Mouse (Mus musculus) heart, embryonic 14.5 days (tissue): ENCODE data around the gene Nup98. TPM values are rescaled to one million over a fixed set of nuclear protein-coding genes. Genes with fewer than 3 reads are reported as not detected.

Source experiments
- ATAC-seq: fragments of 200-750 bp; cut with Nextera tagmentation; 2 replicates; pipeline ENCODE4 v1.8.0; 2017; ENCODE audit warnings: low read depth, moderate TSS enrichment; ENCODE audit not compliant: insufficient number of reproducible peaks, insufficient read depth, low FRiP score
- H3K27ac ChIP-seq, 2 experiments: fragments of 200-500 bp in 1 of 2; fragments of 300-500 bp in 1 of 2; sonication (generic) in 1 of 2; replicated peaks in 1 of 2; 2 replicates each; pipeline ENCODE4 v1.5.1; 2012 to 2014; ENCODE audit warnings: low read depth in 2 of 2, low read length in 2 of 2, control low read depth in 1 of 2, mild to moderate bottlenecking in 1 of 2, mixed read lengths in 1 of 2; ENCODE audit not compliant: control insufficient read depth in 1 of 2, insufficient read depth in 1 of 2
- H3K27me3 ChIP-seq: fragments of 300-500 bp; sonication (generic); 2 replicates; pipeline ENCODE4 v1.6.1; 2014; ENCODE audit warnings: mild to moderate bottlenecking, low read length, control low read depth; ENCODE audit not compliant: control insufficient read depth, insufficient read depth
- H3K36me3 ChIP-seq: fragments of 300-500 bp; sonication (generic); 2 replicates; pipeline ENCODE4 v1.6.1; 2014; ENCODE audit warnings: mild to moderate bottlenecking, control low read depth, low read length, mixed read lengths; ENCODE audit not compliant: control insufficient read depth, insufficient read depth
- H3K4me1 ChIP-seq, 2 experiments: fragments of 200-500 bp in 1 of 2; fragments of 300-500 bp in 1 of 2; sonication (generic) in 1 of 2; 2 replicates each; pipeline ENCODE4 v1.6.1; 2012 to 2014; ENCODE audit warnings: low read length in 2 of 2, control low read depth in 1 of 2, mixed read lengths in 1 of 2; ENCODE audit not compliant: control insufficient read depth in 2 of 2, insufficient read depth in 2 of 2
- H3K4me2 ChIP-seq: fragments of 300-500 bp; sonication (generic); 2 replicates; pipeline ENCODE4 v1.6.1; 2014; ENCODE audit warnings: mild to moderate bottlenecking, low read length
- H3K4me3 ChIP-seq, 2 experiments: fragments of 200-500 bp in 1 of 2; fragments of 300-500 bp in 1 of 2; sonication (generic) in 1 of 2; 2 replicates each; pipeline ENCODE4 v1.5.1; 2012 to 2014; ENCODE audit warnings: low read length in 2 of 2, mild to moderate bottlenecking in 2 of 2, control low read depth in 1 of 2, low read depth in 1 of 2, moderate library complexity in 1 of 2; ENCODE audit not compliant: control insufficient read depth in 1 of 2, insufficient read depth in 1 of 2
- H3K9ac ChIP-seq: fragments of 300-500 bp; sonication (generic); 2 replicates; pipeline ENCODE4 v1.6.1; 2014; ENCODE audit warnings: mild to moderate bottlenecking, low read length
- H3K9me3 ChIP-seq: fragments of 300-500 bp; sonication (generic); 2 replicates; pipeline ENCODE4 v1.6.1; 2016; ENCODE audit warnings: low read length, control low read depth; ENCODE audit not compliant: control insufficient read depth
- WGBS: fragments of 180-500 bp; shearing (Covaris S2); extraction: QIAGEN DNeasy Blood & Tissue Kit; methylation state at CpG from one replicate; pipeline ENCODE4 v1.1.7; 2014; 5-methylcytosine and 5-hydroxymethylcytosine counted together
- polyA plus RNA-seq: library from polyadenylated mRNA; unstranded; fragments of >200 nt; fragmentation: Nextera tagmentation; extraction: Ambion mirVana; gene quantifications from 2 replicates; pipeline ENCODE4 v1.2.1, GENCODE M21; 2014

Nup98 gene
- polyA plus RNA-seq, 1 experiment from 2014 or later, result 27.3 TPM

- no peak overlapping the region for H3K4me3 ChIP-seq
- no peaks in the 10 kb centered on the region for H3K27me3 ChIP-seq
- ATAC-seq, result no peak
- no peak overlapping the region for H3K4me2 ChIP-seq
- peak overlapping the region in 1 of 2 experiments; percentile 19; a peak in 2 of 4 replicates for H3K27ac ChIP-seq
- peaks cover 30% of the 10 kb centered on the region for H3K36me3 ChIP-seq
- peaks cover 35 to 70% of the 10 kb centered on the region in 2 experiments for H3K4me1 ChIP-seq
- H3K9ac ChIP-seq, result no peak overlapping the region
- H3K9me3 ChIP-seq, result no peaks in the 10 kb centered on the region
- WGBS, result 77% methylated on average over 3 of the region's 3 CpGs
These were observed 35.0 kb upstream of the Nup98 start for GRCm38 (mm10) chr7:102244782-102245535.

- Histone ChIP-seq H3K27me3 (no peaks in the 10 kb centered on the region), H3K4me1 (peaks cover 33 to 67% of the 10 kb centered on the region in 2 experiments), H3K36me3 (peaks cover 41% of the 10 kb centered on the region), H3K9ac (no peak overlapping the region), H3K9me3 (no peaks in the 10 kb centered on the region), H3K27ac (no peak overlapping the region), H3K4me2 (no peak overlapping the region), H3K4me3 (no peak overlapping the region)
- ATAC-seq, result no peak
- WGBS, result 76% methylated on average over 2 of the region's 2 CpGs
These were observed 33.9 kb upstream of the Nup98 start for GRCm38 (mm10) chr7:102243870-102244269.

GRCm38 (mm10) chr7:102242917-102243316 is 32.9 kb upstream of the Nup98 start:
- Histone ChIP-seq H3K9ac (no peak overlapping the region), H3K27ac (no peak overlapping the region), H3K27me3 (no peaks in the 10 kb centered on the region), H3K4me2 (no peak overlapping the region), H3K36me3 (peaks cover 51% of the 10 kb centered on the region), H3K4me1 (peaks cover 31 to 58% of the 10 kb centered on the region in 2 experiments), H3K4me3 (no peak overlapping the region), H3K9me3 (no peaks in the 10 kb centered on the region)
- ATAC-seq, result no peak
- 44% methylated on average over 3 of the region's 3 CpGs for WGBS

GRCm38 (mm10) chr7:102242371-102242770 is 32.4 kb upstream of the Nup98 start:
- ATAC-seq, result no peak
- WGBS, result 70% methylated on average over 5 of the region's 5 CpGs
- Histone ChIP-seq H3K36me3 (peaks cover 56% of the 10 kb centered on the region), H3K4me1 (peaks cover 26 to 54% of the 10 kb centered on the region in 2 experiments), H3K27me3 (no peaks in the 10 kb centered on the region), H3K4me2 (no peak overlapping the region), H3K4me3 (no peak overlapping the region), H3K27ac (no peak overlapping the region), H3K9me3 (no peaks in the 10 kb centered on the region), H3K9ac (no peak overlapping the region)

GRCm38 (mm10) chr7:102239591-102239990 is 29.6 kb upstream of the Nup98 start:
- 88% methylated on average over 16 of the region's 16 CpGs for WGBS
- peaks cover 7 to 27% of the 10 kb centered on the region in 2 experiments for H3K4me1 ChIP-seq
- peaks cover 84% of the 10 kb centered on the region for H3K36me3 ChIP-seq
- H3K4me3 ChIP-seq, result no peak overlapping the region
- H3K27me3 ChIP-seq, result no peaks in the 10 kb centered on the region
- H3K9me3 ChIP-seq, result no peaks in the 10 kb centered on the region
- no peak overlapping the region for H3K27ac ChIP-seq
- no peak overlapping the region for H3K9ac ChIP-seq
- H3K4me2 ChIP-seq, result no peak overlapping the region
- ATAC-seq, result no peak

DNA sequence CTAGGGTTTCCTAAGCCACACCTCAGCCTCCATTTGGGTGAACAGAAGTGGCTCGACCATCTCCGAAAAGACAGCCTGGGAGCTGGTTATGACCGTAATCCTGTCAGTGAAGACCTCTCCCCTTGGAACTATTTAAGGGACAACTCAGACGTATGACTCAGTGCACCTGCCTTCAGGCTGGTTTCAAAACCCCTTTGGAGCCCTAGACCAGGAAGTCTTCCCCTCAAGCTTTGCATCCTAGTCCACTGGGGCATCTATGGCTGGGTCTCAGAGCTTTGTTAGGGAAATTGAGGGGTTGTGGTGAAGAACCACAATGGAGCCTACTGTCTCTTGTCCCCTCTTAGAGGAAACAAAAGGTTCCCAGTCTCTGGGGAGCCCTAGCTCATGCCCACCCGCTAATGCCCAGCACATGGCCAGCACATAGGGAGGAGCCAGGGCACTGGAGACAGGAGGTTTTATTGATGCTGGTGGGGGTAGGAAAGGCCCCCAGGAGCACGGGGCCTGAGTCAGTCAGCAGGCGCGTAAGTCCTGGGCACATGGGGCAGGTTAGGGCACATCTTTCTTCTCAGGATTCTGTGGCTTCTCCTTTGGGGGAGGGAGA is 28.8 kb upstream of the Nup98 start:
- Histone ChIP-seq H3K36me3 (peaks cover 85% of the 10 kb centered on the region), H3K27ac (no peak overlapping the region)
- WGBS, result 89% methylated on average over 8 of the region's 8 CpGs

GRCm38 (mm10) chr7:102233059-102233458 is 23.1 kb upstream of the Nup98 start:
- Histone ChIP-seq H3K9ac (no peak overlapping the region), H3K9me3 (no peaks in the 10 kb centered on the region), H3K4me3 (no peak overlapping the region), H3K27ac (no peak overlapping the region), H3K36me3 (peaks cover 59% of the 10 kb centered on the region), H3K27me3 (no peaks in the 10 kb centered on the region), H3K4me2 (no peak overlapping the region), H3K4me1 (no peaks in the 10 kb centered on the region)
- ATAC-seq, result no peak
- WGBS, result 83% methylated on average over 4 of the region's 4 CpGs

More for the DNA sequence above, 28.8 kb upstream of the Nup98 start:
- H3K4me2 ChIP-seq, result no peak overlapping the region
- H3K4me1 ChIP-seq, result peaks cover 2 to 19% of the 10 kb centered on the region in 2 experiments; a peak in 3 of 4 replicates
- no peak overlapping the region for H3K9ac ChIP-seq
- H3K9me3 ChIP-seq, result no peaks in the 10 kb centered on the region
- no peak overlapping the region for H3K4me3 ChIP-seq
- H3K27me3 ChIP-seq, result no peaks in the 10 kb centered on the region
- no peak for ATAC-seq
